Mouse (Mus musculus): ENCODE measurements around the gene Supv3l1. TPM values are rescaled to one million over a fixed set of nuclear protein-coding genes. Genes with fewer than 3 reads are reported as not detected.
"Not testable (repeated sequence)": the region's sequence is repeated elsewhere in the genome, so short reads cannot be mapped to it uniquely, and the experiment has no call there.

The Supv3l1 gene
- 37.7 and 37.9 TPM in 2 replicates for total RNA-seq (2021)
- long read RNA-seq, transcript Supv3l1-201 (15 exons, 2,604 nt) = major isoform, 26 of 41 reads
- long read RNA-seq, partial matches to known transcripts = 4 of 41 reads
- long read RNA-seq, other reads (novel, unspliced or antisense) = 11 of 41 reads

GRCm38 (mm10) chr10:62449364-62450279 is at the start of gene Supv3l1, which contains the start of gene 4930507D05Rik:
Supv3l1 (minus strand) TSS chr10:62449738.
4930507D05Rik (plus strand) TSS chr10:62449489.
- DNase-seq = peak; percentile 93

DNA sequence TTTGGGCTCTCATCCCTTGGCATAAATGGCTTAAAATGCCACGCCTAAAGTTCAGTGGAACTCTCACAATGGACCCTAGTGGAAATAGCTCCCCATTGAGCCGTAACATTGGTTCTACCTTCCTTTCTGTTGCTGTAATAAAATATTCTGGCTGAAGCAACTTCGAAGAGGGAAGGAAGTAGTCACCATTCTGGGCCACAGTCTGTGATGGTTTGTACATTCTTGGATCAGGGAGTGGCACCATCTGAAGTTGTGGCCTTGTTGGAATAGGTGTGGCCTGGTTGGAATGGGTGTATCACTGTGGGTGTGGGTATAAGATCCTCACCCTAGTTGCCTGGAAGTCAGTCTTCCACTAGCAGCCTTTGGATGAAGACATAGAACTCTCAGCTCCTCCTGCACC is 42.1 kb upstream of the Supv3l1 start:
- not testable (repeated sequence) for DNase-seq

DNA sequence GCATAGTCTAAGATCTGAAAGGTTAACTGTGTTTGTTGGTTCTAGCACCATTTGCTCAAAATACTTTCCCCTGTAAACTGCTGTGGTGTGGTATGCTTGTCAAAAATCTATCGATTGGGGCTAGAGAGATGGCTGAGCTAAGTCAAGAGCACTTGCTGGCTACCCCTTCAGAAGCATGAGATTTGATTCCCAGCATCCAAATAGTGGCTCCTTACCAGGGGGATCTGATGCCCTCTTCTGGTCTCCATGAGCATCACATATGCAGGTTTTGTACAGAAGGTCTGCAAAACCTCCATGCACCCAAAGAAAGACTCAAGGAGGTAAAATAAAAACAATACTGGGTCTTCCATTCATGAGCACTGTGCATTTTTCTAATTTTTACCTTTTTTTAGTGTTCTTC is 38.7 kb upstream of the Supv3l1 start:
- DNase-seq = no peak

- DNase-seq = peak; percentile 97
Observed at GRCm38 (mm10) chr10:62486618-62487415, 37.3 kb upstream of the Supv3l1 start, which contains the start of gene Vps26a. Vps26a (minus strand) TSS chr10:62486805.

DNA sequence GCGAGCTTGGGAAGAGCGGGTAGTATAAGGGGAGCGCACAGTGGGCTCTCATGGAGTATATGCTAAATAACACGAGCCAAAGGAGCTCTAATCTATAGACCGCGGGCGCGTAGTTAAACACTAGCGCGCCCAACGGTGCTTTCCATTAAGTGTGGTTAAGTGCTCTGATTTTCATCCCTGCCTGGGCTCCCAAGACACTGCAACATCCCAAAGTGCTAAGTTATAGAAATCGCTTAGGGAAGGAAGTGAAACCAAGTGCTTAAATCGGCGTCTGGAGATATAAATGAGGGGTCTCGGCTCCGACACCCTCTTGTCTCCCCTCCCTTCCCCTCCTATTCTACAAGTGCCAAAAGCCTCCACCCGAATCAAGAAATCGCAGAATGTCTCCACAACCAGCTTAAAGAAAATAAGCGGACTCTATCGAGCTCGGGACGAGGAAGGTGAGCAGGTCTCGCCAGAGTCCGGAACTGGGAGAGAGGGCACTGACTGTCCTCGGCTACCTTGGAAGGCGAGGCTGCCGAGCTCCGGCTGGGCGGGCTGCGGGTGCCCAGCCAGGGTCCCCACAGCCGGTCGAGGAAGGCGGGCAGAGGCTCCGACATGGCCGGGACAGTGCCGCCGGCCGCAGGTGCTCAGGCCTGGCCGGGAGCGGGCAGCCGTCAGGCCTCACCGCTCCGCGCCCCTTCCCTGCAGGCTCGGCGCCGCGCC is 36.5 kb upstream of the Supv3l1 start:
- no peak for DNase-seq

- DNase-seq = no peak
Observed at GRCm38 (mm10) chr10:62481108-62481852, 31.7 kb upstream of the Supv3l1 start.

- DNase-seq = no peak
Observed at GRCm38 (mm10) chr10:62476980-62477379, 27.4 kb upstream of the Supv3l1 start.

- no peak for DNase-seq
Observed at GRCm38 (mm10) chr10:62474944-62475343, 25.4 kb upstream of the Supv3l1 start.

GRCm38 (mm10) chr10:62471105-62471504 is 21.6 kb upstream of the Supv3l1 start:
- no peak for DNase-seq

DNA sequence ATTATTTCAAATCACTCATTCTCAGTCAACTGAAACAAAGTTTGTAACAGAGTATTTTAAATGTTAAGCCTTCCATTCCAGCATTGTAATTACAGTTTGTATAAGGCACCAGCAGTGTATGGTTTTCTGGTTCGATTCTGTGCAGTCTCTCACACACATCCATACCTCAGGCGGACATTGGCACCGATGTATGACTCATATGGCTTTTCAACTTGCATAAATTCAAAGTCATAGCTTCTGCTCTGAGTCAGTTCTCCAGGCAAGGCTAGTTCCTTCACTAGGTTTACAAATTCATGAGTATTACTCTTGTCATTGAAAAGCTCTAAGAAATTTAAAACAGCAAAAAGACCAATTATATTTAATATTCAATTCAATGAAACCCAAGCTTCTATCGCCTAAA is 20.2 kb upstream of the Supv3l1 start:
- no peak for DNase-seq

DNA sequence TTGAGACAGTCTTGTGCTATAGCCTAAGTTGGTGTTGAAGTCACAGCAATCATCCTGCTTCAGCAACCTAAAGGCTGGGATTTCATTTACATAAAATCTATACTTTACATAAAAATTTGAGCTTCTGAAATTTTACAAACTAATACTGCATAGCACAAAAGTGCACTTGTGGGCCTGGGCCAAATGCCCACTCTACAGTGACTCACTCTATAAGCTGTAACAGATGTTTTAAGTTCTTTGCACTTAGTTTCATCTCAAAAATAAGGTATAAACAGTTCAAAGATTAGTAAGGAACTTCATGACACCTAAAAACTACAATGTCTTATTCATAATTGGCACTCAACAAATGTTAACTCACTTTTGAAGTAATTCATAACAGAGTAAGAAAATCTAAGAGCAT is 11.8 kb upstream of the Supv3l1 start:
- DNase-seq = no peak

- not testable (repeated sequence) for DNase-seq
Observed at GRCm38 (mm10) chr10:62452001-62452400, 2.5 kb upstream of the Supv3l1 start.

DNA sequence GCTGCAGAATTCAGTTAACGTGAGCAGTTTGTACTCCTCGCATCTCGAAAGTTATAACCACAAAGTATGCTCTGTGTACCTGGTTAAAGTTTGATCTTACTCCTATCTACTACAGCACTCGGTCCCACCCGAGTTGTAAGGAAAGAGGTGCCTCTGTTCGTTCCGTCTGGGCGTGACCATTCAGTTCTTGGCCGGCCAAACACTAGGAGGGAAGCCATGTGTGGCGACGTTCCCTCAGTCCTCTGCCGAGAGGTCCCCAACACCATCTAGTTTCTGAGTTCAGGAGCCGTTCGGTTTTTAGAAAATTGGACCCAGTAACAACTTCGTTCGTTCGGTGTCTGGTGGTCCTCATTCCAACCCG is 722 bp upstream of the Supv3l1 start:
- DNase-seq = no peak

DNA sequence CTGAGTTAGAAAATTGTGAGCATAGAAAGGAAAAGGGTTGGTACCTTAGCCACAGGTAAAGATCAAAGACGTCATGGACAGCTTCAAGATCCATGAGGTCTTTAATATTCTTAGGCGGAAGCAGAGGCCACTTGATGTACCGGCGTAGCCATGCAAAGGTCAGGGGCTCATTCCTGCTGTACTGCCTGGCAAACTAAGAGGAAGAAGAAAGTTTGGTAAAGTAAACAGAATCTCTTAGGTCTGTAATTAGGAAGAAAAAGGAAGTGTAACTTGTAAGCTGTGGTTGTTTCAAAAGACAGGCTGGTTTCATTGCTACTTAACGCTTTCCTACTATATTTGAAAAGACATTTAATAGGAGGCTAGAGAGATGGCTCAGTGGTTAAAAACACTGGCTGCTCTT is 19.1 kb downstream of the Supv3l1 start:
- DNase-seq = no peak

GRCm38 (mm10) chr10:62425081-62425871 is 24.3 kb downstream of the Supv3l1 start:
- DNase-seq = no peak

GRCm38 (mm10) chr10:62422255-62422654 is 27.3 kb downstream of the Supv3l1 start, which contains the start of gene Hkdc1:
Hkdc1 (minus strand) TSS chr10:62422491.
- no peak for DNase-seq

- DNase-seq = no peak
Observed at GRCm38 (mm10) chr10:62421127-62421526, 28.4 kb downstream of the Supv3l1 start.

DNA sequence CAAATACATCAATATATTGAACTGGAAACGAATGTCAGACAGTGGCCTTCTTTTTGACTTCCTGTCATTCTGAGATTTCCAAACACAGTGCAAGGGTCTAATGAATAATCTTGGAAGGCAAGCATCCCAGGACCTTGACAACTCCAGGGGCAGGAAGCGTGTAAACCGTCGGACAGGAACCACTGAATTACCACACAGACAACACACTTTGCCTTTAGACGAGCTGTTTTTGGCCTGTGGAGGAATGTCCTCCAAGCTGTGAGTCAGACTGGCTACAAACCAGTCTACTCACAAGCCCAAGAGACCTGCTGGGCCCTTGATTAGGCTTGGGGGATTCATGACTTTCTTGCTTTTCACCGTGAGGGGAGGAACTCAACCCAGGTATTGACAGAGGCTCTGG is 29.1 kb downstream of the Supv3l1 start:
- no peak for DNase-seq

DNA sequence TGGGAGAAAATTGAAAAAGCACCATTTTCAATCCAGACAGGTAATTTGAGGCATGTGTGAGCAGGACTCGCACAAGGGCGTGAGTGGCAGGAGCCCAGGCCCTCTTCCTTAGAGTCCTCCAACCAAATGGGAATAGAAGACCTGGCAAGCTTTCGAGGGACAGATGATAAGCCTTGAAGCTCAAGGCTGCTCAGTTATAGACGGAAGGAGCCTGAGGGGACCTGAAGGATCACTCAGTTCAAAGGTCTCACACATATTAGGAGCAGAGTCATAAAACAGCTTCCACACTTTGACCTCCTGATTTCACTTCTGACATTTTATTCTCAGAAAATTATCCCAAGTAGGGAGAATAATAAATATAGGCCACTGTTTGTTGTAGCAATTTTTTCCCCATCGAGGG is 30.1 kb downstream of the Supv3l1 start:
- no peak for DNase-seq

- DNase-seq = no peak
Observed at GRCm38 (mm10) chr10:62418831-62419356, 30.6 kb downstream of the Supv3l1 start.
